Mouse (Mus musculus) ES-E14 (cell line): ENCODE measurements around the gene Adcy9.

Experiments
- HCFC1 ChIP-seq: IDR thresholded peaks from 2 replicates; pipeline ENCODE4 v1.6.1; 2012; ENCODE audit warnings: low read length, inconsistent platforms, borderline replicate concordance; ENCODE audit not compliant: insufficient read depth
- MAFK ChIP-seq: IDR thresholded peaks from 2 replicates; pipeline ENCODE4 v1.6.1; 2014; ENCODE audit warnings: mild to moderate bottlenecking, low read depth, low read length, inconsistent platforms; ENCODE audit not compliant: insufficient read depth
- ZC3H11A ChIP-seq: IDR thresholded peaks from 2 replicates; pipeline ENCODE4 v1.6.1; 2012; ENCODE audit warnings: low read depth, mild to moderate bottlenecking, inconsistent platforms, low read length, borderline replicate concordance
- ZNF384 ChIP-seq: IDR thresholded peaks from 2 replicates; pipeline ENCODE4 v1.6.1; 2012; ENCODE audit warnings: low read depth, low read length, inconsistent platforms

GRCm38 (mm10) chr16:4314891-4315290, 105.4 kb downstream of the Adcy9 start:
- TF ChIP-seq HCFC1, result no peak
- TF ChIP-seq ZC3H11A, result no peak
- no peak for TF ChIP-seq MAFK
- no peak for TF ChIP-seq ZNF384
